Mouse (Mus musculus) stomach, embryonic 16.5 days (tissue): ENCODE results near the gene Tmem115. TPM values are rescaled to one million over a fixed set of nuclear protein-coding genes. Genes with fewer than 3 reads are reported as not detected.

Experiments
- ATAC-seq: fragments of 200-750 bp; cut with Nextera tagmentation; 2 replicates; pipeline ENCODE4 v1.8.0; 2017; ENCODE audit warnings: moderate number of reproducible peaks, moderate TSS enrichment; ENCODE audit not compliant: insufficient read depth, low FRiP score
- H3K27ac ChIP-seq: fragments of 300-500 bp; sonication (generic); 2 replicates; pipeline ENCODE4 v1.5.1; 2014; ENCODE audit warnings: low read length
- H3K27me3 ChIP-seq: fragments of 300-500 bp; sonication (generic); 2 replicates; pipeline ENCODE4 v1.6.1; 2014; ENCODE audit warnings: low read length, control low read depth, mixed read lengths; ENCODE audit not compliant: control insufficient read depth, insufficient read depth
- H3K36me3 ChIP-seq: fragments of 300-500 bp; sonication (generic); 2 replicates; pipeline ENCODE4 v1.6.1; 2014; ENCODE audit warnings: low read length; ENCODE audit not compliant: control insufficient read depth, insufficient read depth
- H3K4me1 ChIP-seq: fragments of 300-500 bp; sonication (generic); 2 replicates; pipeline ENCODE4 v1.6.1; 2014; ENCODE audit warnings: low read length, control low read depth, mixed read lengths; ENCODE audit not compliant: control insufficient read depth, insufficient read depth
- H3K4me2 ChIP-seq: fragments of 300-500 bp; sonication (generic); 2 replicates; pipeline ENCODE4 v1.6.1; 2014; ENCODE audit warnings: low read depth, low read length, mixed read lengths
- H3K4me3 ChIP-seq: fragments of 300-500 bp; sonication (generic); replicated peaks from 2 replicates; pipeline ENCODE4 v1.5.1; 2014; ENCODE audit warnings: mild to moderate bottlenecking, low read length
- H3K9ac ChIP-seq: fragments of 300-500 bp; sonication (generic); 2 replicates; pipeline ENCODE4 v1.6.1; 2014; ENCODE audit warnings: low read length
- H3K9me3 ChIP-seq: fragments of 300-500 bp; sonication (generic); replicated peaks from 2 replicates; pipeline ENCODE4 v1.6.1; 2016; ENCODE audit warnings: low read length, control low read depth; ENCODE audit not compliant: control insufficient read depth
- WGBS: fragments of 180-500 bp; shearing (Covaris S2); extraction: QIAGEN DNeasy Blood & Tissue Kit; methylation state at CpG from one replicate; pipeline ENCODE4 v1.1.7; 2014; 5-methylcytosine and 5-hydroxymethylcytosine counted together
- polyA plus RNA-seq: library from polyadenylated mRNA; unstranded; fragments of >200 nt; fragmentation: Nextera tagmentation; extraction: Ambion mirVana; gene quantifications from 2 replicates; pipeline ENCODE4 v1.2.1, GENCODE M21; 2015

Gene Tmem115
- polyA plus RNA-seq, 1 experiment from 2014 or later, result 40.2 TPM

- Histone ChIP-seq H3K4me1 (peaks cover 28% of the 10 kb centered on the region), H3K9me3 (no peaks in the 10 kb centered on the region), H3K36me3 (no peaks in the 10 kb centered on the region; the same call in 1 of the 2 replicates), H3K27me3 (no peaks in the 10 kb centered on the region), H3K27ac (peak overlapping the region; percentile 94), H3K4me3 (no peak overlapping the region), H3K9ac (0 out of 2 replicates have a peak overlapping the region, but pooled peaks have one; percentile 13), H3K4me2 (no peak overlapping the region)
- ATAC-seq, result no peak
- 90% methylated on average over 14 of the region's 14 CpGs for WGBS
Measured at GRCm38 (mm10) chr9:107579023-107579900, 45.5 kb downstream of the Tmem115 start.

GRCm38 (mm10) chr9:107580501-107581317, 47.0 kb downstream of the Tmem115 start, which contains the start of gene Hyal3:
Hyal3 (plus strand) TSS chr9:107580818.
- no peaks in the 10 kb centered on the region for H3K27me3 ChIP-seq
- under 1% methylated on average over 32 of the region's 32 CpGs for WGBS
- ATAC-seq, result peak; percentile 67
- no peaks in the 10 kb centered on the region for H3K9me3 ChIP-seq
- peak within 1 kb of the TSS; percentile 94 for H3K27ac ChIP-seq
- peak within 1 kb of the TSS; percentile 62 for H3K4me2 ChIP-seq
- peak within 1 kb of the TSS; percentile 75 for H3K9ac ChIP-seq
- H3K4me3 ChIP-seq, result peak within 1 kb of the TSS; percentile 55
- no peaks in the 10 kb centered on the region; the same call in 1 of the 2 replicates for H3K36me3 ChIP-seq
- H3K4me1 ChIP-seq, result peaks cover 28% of the 10 kb centered on the region

GRCm38 (mm10) chr9:107581584-107581983, 47.8 kb downstream of the Tmem115 start:
- Histone ChIP-seq H3K4me3 (peak overlapping the region; percentile 55), H3K9ac (peak overlapping the region; percentile 75), H3K27ac (peak overlapping the region; percentile 94; the same call in 1 of the 2 replicates), H3K36me3 (no peaks in the 10 kb centered on the region; the same call in 1 of the 2 replicates), H3K9me3 (no peaks in the 10 kb centered on the region), H3K27me3 (no peaks in the 10 kb centered on the region), H3K4me1 (peaks cover 23% of the 10 kb centered on the region), H3K4me2 (peak overlapping the region; percentile 62)
- no peak for ATAC-seq
- 66% methylated on average over 4 of the region's 4 CpGs for WGBS

- no peak for ATAC-seq
- Histone ChIP-seq H3K4me2 (no peak overlapping the region), H3K9me3 (no peaks in the 10 kb centered on the region), H3K36me3 (no peaks in the 10 kb centered on the region; the same call in 1 of the 2 replicates), H3K27me3 (no peaks in the 10 kb centered on the region), H3K4me1 (peaks cover 16% of the 10 kb centered on the region; the same call in 1 of the 2 replicates), H3K4me3 (no peak overlapping the region), H3K9ac (no peak overlapping the region), H3K27ac (no peak overlapping the region)
- WGBS, result 83% methylated on average over 7 of the region's 7 CpGs
Measured at GRCm38 (mm10) chr9:107582509-107583062, 48.8 kb downstream of the Tmem115 start.

GRCm38 (mm10) chr9:107583174-107583573, 49.4 kb downstream of the Tmem115 start:
- Histone ChIP-seq H3K27me3 (no peaks in the 10 kb centered on the region), H3K4me1 (peaks cover 18% of the 10 kb centered on the region; the same call in 1 of the 2 replicates), H3K9ac (no peak overlapping the region), H3K4me2 (no peak overlapping the region), H3K36me3 (no peaks in the 10 kb centered on the region; the same call in 1 of the 2 replicates), H3K9me3 (no peaks in the 10 kb centered on the region), H3K27ac (no peak overlapping the region), H3K4me3 (no peak overlapping the region)
- ATAC-seq, result no peak
- 87% methylated on average over 14 of the region's 14 CpGs for WGBS

GRCm38 (mm10) chr9:107586504-107586903, 52.8 kb downstream of the Tmem115 start:
- Histone ChIP-seq H3K9ac (no peak overlapping the region), H3K9me3 (no peaks in the 10 kb centered on the region), H3K27ac (no peak overlapping the region), H3K27me3 (no peaks in the 10 kb centered on the region), H3K36me3 (peaks cover 13% of the 10 kb centered on the region), H3K4me3 (no peak overlapping the region), H3K4me2 (no peak overlapping the region), H3K4me1 (peaks cover 31% of the 10 kb centered on the region)
- no peak for ATAC-seq
- 90% methylated on average over 5 of the region's 5 CpGs for WGBS

GRCm38 (mm10) chr9:107586974-107587832, 53.5 kb downstream of the Tmem115 start, which contains the start of gene Ifrd2:
Ifrd2 (plus strand) TSS chr9:107587642.
- H3K27ac ChIP-seq, result peak within 1 kb of the TSS; percentile 64

More at GRCm38 (mm10) chr9:107586974-107587832, 53.5 kb downstream of the Tmem115 start, which contains the start of gene Ifrd2:
- peak within 1 kb of the TSS; percentile 90 for H3K4me3 ChIP-seq
- no peaks in the 10 kb centered on the region for H3K9me3 ChIP-seq
- peaks cover 18% of the 10 kb centered on the region for H3K36me3 ChIP-seq
- no peaks in the 10 kb centered on the region for H3K27me3 ChIP-seq
- H3K4me1 ChIP-seq, result peaks cover 31% of the 10 kb centered on the region
- 12% methylated on average over 46 of the region's 46 CpGs for WGBS
- H3K9ac ChIP-seq, result peak within 1 kb of the TSS; percentile 83
- peak within 1 kb of the TSS; percentile 76 for H3K4me2 ChIP-seq
- peak; percentile 98 for ATAC-seq
